Mouse (Mus musculus): ENCODE results near the gene Pgls. TPM values are rescaled to one million over a fixed set of nuclear protein-coding genes. Genes with fewer than 3 reads are reported as not detected.
A peak's percentile ranks its signal among the peaks of the same experiment; 100 is the strongest.

Gene Pgls
- polyA plus RNA-seq, 1 experiment from 2014 or later: 260 TPM

GRCm38 (mm10) chr8:71560071-71560470, 31.9 kb upstream of the Pgls start:
- no peak for DNase-seq (ENCODE audit: low spot score)
- H3K27ac ChIP-seq (replicated peaks): no peak overlapping the region
- WGBS: 73% methylated on average over 3 of the region's 3 CpGs

GRCm38 (mm10) chr8:71560765-71561164, 31.2 kb upstream of the Pgls start:
- H3K9me3 ChIP-seq: peaks cover 8% of the 10 kb centered on the region
- DNase-seq (ENCODE audit: low spot score): no peak
- peaks cover 97% of the 10 kb centered on the region for H3K27me3 ChIP-seq (replicated peaks; ENCODE audit: low read depth, poor library complexity, severe bottlenecking)
- H3K27ac ChIP-seq (replicated peaks): no peak overlapping the region
- peaks cover 25% of the 10 kb centered on the region for H3K4me1 ChIP-seq
- no peaks in the 10 kb centered on the region for H3K36me3 ChIP-seq (replicated peaks)
- WGBS: 86% methylated on average over 5 of the region's 5 CpGs
- no peak overlapping the region for H3K4me3 ChIP-seq

More at GRCm38 (mm10) chr8:71560071-71560470, 31.9 kb upstream of the Pgls start:
- Histone ChIP-seq H3K4me3 (no peak overlapping the region), H3K27me3 (replicated peaks; ENCODE audit: low read depth, poor library complexity, severe bottlenecking) (peaks cover 99% of the 10 kb centered on the region), H3K36me3 (replicated peaks) (no peaks in the 10 kb centered on the region), H3K4me1 (peaks cover 25% of the 10 kb centered on the region), H3K9me3 (peaks cover 8% of the 10 kb centered on the region)

- no peaks in the 10 kb centered on the region for H3K36me3 ChIP-seq (replicated peaks)
- H3K4me1 ChIP-seq: peaks cover 25% of the 10 kb centered on the region
- no peak overlapping the region for H3K27ac ChIP-seq (replicated peaks)
- peaks cover 97% of the 10 kb centered on the region for H3K27me3 ChIP-seq (replicated peaks; ENCODE audit: low read depth, poor library complexity, severe bottlenecking)
- H3K9me3 ChIP-seq: peaks cover 8% of the 10 kb centered on the region
- H3K4me3 ChIP-seq: no peak overlapping the region
- 3% methylated on average over 15 of the region's 15 CpGs for WGBS
- peak; percentile 82 for DNase-seq (ENCODE audit: low spot score)
Observed at GRCm38 (mm10) chr8:71561401-71561800, 30.6 kb upstream of the Pgls start.

GRCm38 (mm10) chr8:71562751-71563150, 29.2 kb upstream of the Pgls start:
- Histone ChIP-seq H3K4me3 (peak overlapping the region; percentile 41), H3K27ac (replicated peaks) (no peak overlapping the region), H3K36me3 (replicated peaks) (no peaks in the 10 kb centered on the region), H3K4me1 (peaks cover 25% of the 10 kb centered on the region), H3K9me3 (peaks cover 8% of the 10 kb centered on the region), H3K27me3 (replicated peaks; ENCODE audit: low read depth, poor library complexity, severe bottlenecking) (peaks cover 97% of the 10 kb centered on the region)
- DNase-seq (ENCODE audit: low spot score): peak; percentile 82
- under 1% methylated on average over 33 of the region's 33 CpGs for WGBS

- DNase-seq (ENCODE audit: low spot score): no peak
- Histone ChIP-seq H3K27ac (replicated peaks) (no peak overlapping the region), H3K36me3 (replicated peaks) (no peaks in the 10 kb centered on the region), H3K4me3 (no peak overlapping the region), H3K9me3 (peaks cover 8% of the 10 kb centered on the region), H3K27me3 (replicated peaks; ENCODE audit: low read depth, poor library complexity, severe bottlenecking) (peaks cover 97% of the 10 kb centered on the region), H3K4me1 (peaks cover 22% of the 10 kb centered on the region)
- WGBS: 87% methylated on average over 4 of the region's 4 CpGs
Observed at GRCm38 (mm10) chr8:71563992-71564391, 28.0 kb upstream of the Pgls start.

GRCm38 (mm10) chr8:71566501-71566900, 25.5 kb upstream of the Pgls start, which contains the start of gene Nxnl1:
Gene Nxnl1 (minus strand): TSS chr8:71566601.
- Histone ChIP-seq H3K36me3 (replicated peaks) (no peaks in the 10 kb centered on the region), H3K27me3 (replicated peaks; ENCODE audit: low read depth, poor library complexity, severe bottlenecking) (peaks cover 76% of the 10 kb centered on the region), H3K27ac (replicated peaks) (no peak within 1 kb of the TSS), H3K4me1 (peaks cover 39% of the 10 kb centered on the region), H3K9me3 (peaks cover 8% of the 10 kb centered on the region), H3K4me3 (no peak within 1 kb of the TSS)
- no peak for DNase-seq (ENCODE audit: low spot score)
- WGBS: 57% methylated on average over 3 of the region's 3 CpGs

- no peaks in the 10 kb centered on the region for H3K36me3 ChIP-seq (replicated peaks)
- peaks cover 8% of the 10 kb centered on the region for H3K9me3 ChIP-seq
- peaks cover 65% of the 10 kb centered on the region for H3K27me3 ChIP-seq (replicated peaks; ENCODE audit: low read depth, poor library complexity, severe bottlenecking)
- H3K4me3 ChIP-seq: no peak overlapping the region
- 81% methylated on average over 7 of the region's 7 CpGs for WGBS
- H3K4me1 ChIP-seq: peaks cover 35% of the 10 kb centered on the region
- DNase-seq (ENCODE audit: low spot score): no peak
- no peak overlapping the region for H3K27ac ChIP-seq (replicated peaks)
Observed at GRCm38 (mm10) chr8:71567587-71567986, 24.4 kb upstream of the Pgls start.

- peak within 1 kb of the TSS; percentile 79 for H3K27ac ChIP-seq (replicated peaks)
- H3K9me3 ChIP-seq: peaks cover 8% of the 10 kb centered on the region
- H3K4me1 ChIP-seq: peaks cover 33% of the 10 kb centered on the region
- WGBS: 15% methylated on average over 13 of the region's 13 CpGs
- H3K36me3 ChIP-seq (replicated peaks): no peaks in the 10 kb centered on the region
- peaks cover 56% of the 10 kb centered on the region for H3K27me3 ChIP-seq (replicated peaks; ENCODE audit: low read depth, poor library complexity, severe bottlenecking)
- no peak for DNase-seq (ENCODE audit: low spot score)
- H3K4me3 ChIP-seq: peak within 1 kb of the TSS; percentile 71
Observed at GRCm38 (mm10) chr8:71568387-71568937, 23.5 kb upstream of the Pgls start, which contains the start of gene Slc27a1. Gene Slc27a1 (plus strand): TSS chr8:71568882.

GRCm38 (mm10) chr8:71568941-71569340, 23.0 kb upstream of the Pgls start:
- 18% methylated on average over 6 of the region's 6 CpGs for WGBS
- DNase-seq (ENCODE audit: low spot score): no peak
- H3K36me3 ChIP-seq (replicated peaks): no peaks in the 10 kb centered on the region
- H3K27me3 ChIP-seq (replicated peaks; ENCODE audit: low read depth, poor library complexity, severe bottlenecking): peaks cover 52% of the 10 kb centered on the region
- peak overlapping the region; percentile 71 for H3K4me3 ChIP-seq
- H3K9me3 ChIP-seq: peaks cover 6% of the 10 kb centered on the region
- peak overlapping the region; percentile 35; the same call in 1 of the 2 replicates for H3K27ac ChIP-seq (replicated peaks)
- H3K4me1 ChIP-seq: peaks cover 33% of the 10 kb centered on the region

GRCm38 (mm10) chr8:71569366-71570290, 22.3 kb upstream of the Pgls start:
- H3K4me3 ChIP-seq: peak overlapping the region; percentile 71
- H3K27me3 ChIP-seq (replicated peaks; ENCODE audit: low read depth, poor library complexity, severe bottlenecking): peaks cover 46% of the 10 kb centered on the region
- H3K36me3 ChIP-seq (replicated peaks): no peaks in the 10 kb centered on the region
- H3K4me1 ChIP-seq: peaks cover 33% of the 10 kb centered on the region
- DNase-seq (ENCODE audit: low spot score): peak; percentile 90
- H3K9me3 ChIP-seq: no peaks in the 10 kb centered on the region
- H3K27ac ChIP-seq (replicated peaks): peak overlapping the region; percentile 79
- under 1% methylated on average over 51 of the region's 51 CpGs for WGBS

- WGBS: under 1% methylated on average over 41 of the region's 41 CpGs
- H3K4me3 ChIP-seq: peak overlapping the region; percentile 71
Observed at GRCm38 (mm10) chr8:71570291-71570954, 21.6 kb upstream of the Pgls start.

GRCm38 (mm10) chr8:71572077-71572476, 19.9 kb upstream of the Pgls start:
- peaks cover 33% of the 10 kb centered on the region for H3K4me1 ChIP-seq
- no peaks in the 10 kb centered on the region for H3K36me3 ChIP-seq (replicated peaks)
- H3K27me3 ChIP-seq (replicated peaks; ENCODE audit: low read depth, poor library complexity, severe bottlenecking): peaks cover 24% of the 10 kb centered on the region
- H3K4me3 ChIP-seq: no peak overlapping the region
- no peaks in the 10 kb centered on the region for H3K9me3 ChIP-seq
- no peak for DNase-seq (ENCODE audit: low spot score)
- no peak overlapping the region for H3K27ac ChIP-seq (replicated peaks)
- WGBS: 86% methylated on average over 2 of the region's 2 CpGs

More at GRCm38 (mm10) chr8:71570291-71570954, 21.6 kb upstream of the Pgls start:
- Histone ChIP-seq H3K27ac (replicated peaks) (peak overlapping the region; percentile 79), H3K9me3 (no peaks in the 10 kb centered on the region), H3K4me1 (peaks cover 33% of the 10 kb centered on the region), H3K36me3 (replicated peaks) (no peaks in the 10 kb centered on the region), H3K27me3 (replicated peaks; ENCODE audit: low read depth, poor library complexity, severe bottlenecking) (peaks cover 40% of the 10 kb centered on the region)
- DNase-seq (ENCODE audit: low spot score): peak; percentile 94

All from embryonic facial prominence, embryonic 10.5 days (tissue).